Mouse (Mus musculus) hindbrain, embryonic 15.5 days (tissue): ENCODE data around the gene AI854703. TPM values are rescaled to one million over a fixed set of nuclear protein-coding genes. Genes with fewer than 3 reads are reported as not detected.

Experiments used
- ATAC-seq: fragments of 200-750 bp; cut with Nextera tagmentation; 2 replicates; pipeline ENCODE4 v1.8.0; 2017; ENCODE audit warnings: low read depth, moderate number of reproducible peaks, moderate TSS enrichment; ENCODE audit not compliant: low FRiP score
- H3K27ac ChIP-seq: fragments of 300-500 bp; sonication (generic); replicated peaks from 2 replicates; pipeline ENCODE4 v1.5.1; 2015; ENCODE audit warnings: mild to moderate bottlenecking, inconsistent platforms
- H3K27me3 ChIP-seq: fragments of 300-500 bp; sonication (generic); 2 replicates; pipeline ENCODE4 v1.6.1; 2015; ENCODE audit warnings: control low read depth, inconsistent platforms
- H3K36me3 ChIP-seq: fragments of 300-500 bp; sonication (generic); 2 replicates; pipeline ENCODE4 v1.6.1; 2015; ENCODE audit warnings: control low read depth, inconsistent platforms
- H3K4me1 ChIP-seq: fragments of 300-500 bp; sonication (generic); replicated peaks from 2 replicates; pipeline ENCODE4 v1.6.1; 2015; ENCODE audit warnings: control low read depth, inconsistent platforms
- H3K4me2 ChIP-seq: fragments of 300-500 bp; sonication (generic); 2 replicates; pipeline ENCODE4 v1.6.1; 2015; ENCODE audit warnings: moderate library complexity, mild to moderate bottlenecking, inconsistent platforms
- H3K4me3 ChIP-seq: fragments of 300-500 bp; sonication (generic); 2 replicates; pipeline ENCODE4 v1.5.1; 2015; ENCODE audit warnings: mild to moderate bottlenecking, inconsistent platforms
- H3K9ac ChIP-seq: fragments of 300-500 bp; sonication (generic); 2 replicates; pipeline ENCODE4 v1.6.1; 2015; ENCODE audit warnings: inconsistent platforms
- H3K9me3 ChIP-seq: fragments of 300-500 bp; sonication (generic); 2 replicates; pipeline ENCODE4 v1.6.1; 2016; ENCODE audit warnings: control low read depth, inconsistent platforms
- WGBS: fragments of 180-500 bp; shearing (Covaris S2); methylation state at CpG from one replicate; pipeline ENCODE4 v1.1.7; 2015; 5-methylcytosine and 5-hydroxymethylcytosine counted together
- polyA plus RNA-seq: library from polyadenylated mRNA; unstranded; fragments of >200 nt; fragmentation: Nextera tagmentation; extraction: Ambion mirVana; gene quantifications from 2 replicates; pipeline ENCODE4 v1.2.1, GENCODE M21; 2015

Gene AI854703
- polyA plus RNA-seq, 1 experiment from 2014 or later = 27.1 TPM

DNA sequence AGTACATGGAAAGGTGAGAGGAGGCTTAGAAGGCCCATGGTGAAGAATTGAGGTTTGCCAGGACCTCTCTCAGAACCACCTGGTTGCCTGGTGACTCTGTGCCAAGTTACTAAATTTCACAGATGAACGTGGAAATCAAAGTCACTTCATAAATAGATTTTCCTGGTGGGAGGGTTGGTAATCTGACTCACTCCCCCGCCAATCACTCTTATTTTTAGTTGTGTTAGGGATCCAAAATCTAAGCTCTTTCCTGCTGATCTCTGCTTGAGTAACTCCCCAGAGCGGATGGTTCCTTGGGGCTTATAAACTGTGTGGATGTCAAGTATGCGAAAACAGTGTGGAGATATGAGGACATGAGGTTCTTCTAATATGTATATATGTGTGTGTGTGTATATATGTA lies 55.7 kb downstream of the AI854703 start:
- Histone ChIP-seq H3K4me3 (no peak overlapping the region), H3K27ac (no peak overlapping the region), H3K36me3 (no peaks in the 10 kb centered on the region), H3K4me1 (no peaks in the 10 kb centered on the region), H3K9ac (no peak overlapping the region), H3K9me3 (no peaks in the 10 kb centered on the region), H3K4me2 (no peak overlapping the region), H3K27me3 (no peaks in the 10 kb centered on the region)
- no peak for ATAC-seq
- WGBS = 87% methylated on average over 4 of the region's 4 CpGs

Other genes starting within 250 kb of the AI854703 start
- 26.1 and 27.8 TPM in 2 replicates for gene Krba1, start 231.2 kb upstream of the AI854703 start, polyA plus RNA-seq
- 27.8 and 30.7 TPM in 2 replicates for gene Zfp467, start 180.9 kb upstream of the AI854703 start, polyA plus RNA-seq
- 0.22 and 0.78 TPM in 2 replicates for gene Sspo, start 178.5 kb upstream of the AI854703 start, polyA plus RNA-seq
- gene Atp6v0e2, start 89.1 kb upstream of the AI854703 start, polyA plus RNA-seq = 296 and 311 TPM in 2 replicates
- 24.8 and 29.2 TPM in 2 replicates for gene Lrrc61, start 72.0 kb upstream of the AI854703 start, polyA plus RNA-seq
- gene Rarres2, start 54.0 kb upstream of the AI854703 start, polyA plus RNA-seq = 5.1 and 7.6 TPM in 2 replicates
- not detected in 2 replicates for gene Gm45021, start 37.2 kb upstream of the AI854703 start, polyA plus RNA-seq
- gene Repin1, start 32.9 kb upstream of the AI854703 start, polyA plus RNA-seq = 44.3 and 46.1 TPM in 2 replicates
- 1.0 TPM in 1 of 2 replicates, not detected in the other for gene Gm44965, start 32.8 kb upstream of the AI854703 start, polyA plus RNA-seq
- 13.5 and 14.5 TPM in 2 replicates for gene Zfp775, start 24.7 kb upstream of the AI854703 start, polyA plus RNA-seq
- 0.56 TPM in 2 replicates for gene Gimap8, start 20.5 kb downstream of the AI854703 start, polyA plus RNA-seq
- gene Gimap9, start 49.4 kb downstream of the AI854703 start, polyA plus RNA-seq = 1.6 and 1.7 TPM in 2 replicates
- 1.1 and 1.4 TPM in 2 replicates for gene Gimap4, start 57.8 kb downstream of the AI854703 start, polyA plus RNA-seq
- gene Gimap6, start 81.5 kb downstream of the AI854703 start, polyA plus RNA-seq = 7.5 and 7.9 TPM in 2 replicates
- gene Gm28053, start 91.8 kb downstream of the AI854703 start, polyA plus RNA-seq = 0.66 and 1.1 TPM in 2 replicates
- gene Gimap7, start 91.9 kb downstream of the AI854703 start, polyA plus RNA-seq = not detected in 2 replicates
- gene Gimap1, start 112.3 kb downstream of the AI854703 start, polyA plus RNA-seq = 6.5 and 6.7 TPM in 2 replicates
- 1.2 and 2.3 TPM in 2 replicates for gene Gimap5, start 119.4 kb downstream of the AI854703 start, polyA plus RNA-seq
- not detected in 2 replicates for gene Gimap3, start 144.1 kb downstream of the AI854703 start, polyA plus RNA-seq
- gene Tmem176a, start 214.2 kb downstream of the AI854703 start, polyA plus RNA-seq = 23.0 and 27.2 TPM in 2 replicates
- 111 and 139 TPM in 2 replicates for gene Tmem176b, start 214.7 kb downstream of the AI854703 start, polyA plus RNA-seq
- gene Aoc1, start 246.1 kb downstream of the AI854703 start, polyA plus RNA-seq = not detected in 2 replicates